20 mouse cellular contexts compared by ENCODE assay signal in the genomic region with DNA sequence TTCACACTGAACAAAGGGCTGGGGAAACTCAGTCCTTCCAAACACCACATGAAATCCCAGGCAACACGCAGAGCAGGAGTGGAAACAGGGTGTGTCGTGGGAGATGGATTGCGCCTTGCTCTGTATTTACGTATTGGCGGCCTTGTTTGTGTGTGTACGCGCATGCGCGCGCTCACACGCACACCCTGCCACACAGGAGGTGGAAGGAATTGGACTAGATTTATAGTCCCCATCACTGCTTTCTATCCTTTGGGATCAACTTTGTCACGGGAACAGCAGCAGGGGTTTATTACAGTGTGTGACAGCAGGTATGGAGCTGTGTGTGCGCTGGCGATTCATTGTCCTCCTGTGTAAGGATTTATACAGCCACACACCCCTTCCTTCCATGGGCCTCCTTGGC.
DNase-seq lines count a peak whose midpoint lies in the region; ATAC-seq and TF ChIP-seq lines count a peak whose summit lies in the region.
"Had no signal": no experiment of that assay in that cellular context is flagged by ENCODE, and none has a peak within 500 bp of the region (broad histone marks: within the 10 kb centered on the region; RNA-seq: fewer than 3 reads in every experiment).

No protein-coding gene starts in this region.

- H3K4me1 ChIP-seq in hindbrain, embryonic 13.5 days (replicated peaks) = no peaks in the 10 kb centered on the region
- H3K4me1 ChIP-seq in hindbrain, postnatal 0 days (ENCODE audit: insufficient read depth, low read length) = no peaks in the 10 kb centered on the region
- H3K4me1 ChIP-seq in testis, adult 2 months (ENCODE audit: control insufficient read depth, insufficient read depth, low read length) = peaks cover 5% of the 10 kb centered on the region; the same call in 1 of the 2 replicates
- H3K4me1 ChIP-seq in neural tube, embryonic 12.5 days = peaks cover 9% of the 10 kb centered on the region; the same call in 1 of the 2 replicates
- H3K4me1 ChIP-seq in limb, embryonic 10.5 days = no peaks in the 10 kb centered on the region
- H3K4me1 ChIP-seq: embryonic facial prominence, embryonic 10.5 days; heart, embryonic 13.5 days had no signal

- no peak overlapping the region for H3K4me3 ChIP-seq in hindbrain, embryonic 13.5 days
- no peak overlapping the region for H3K4me3 ChIP-seq in hindbrain, postnatal 0 days (ENCODE audit: low read length)
- peak overlapping the region; percentile 35 for H3K4me3 ChIP-seq in testis, adult 2 months (ENCODE audit: control insufficient read depth, low read depth, low read length)
- H3K4me3 ChIP-seq in neural tube, embryonic 12.5 days = no peak overlapping the region
- no peak overlapping the region for H3K4me3 ChIP-seq in limb, embryonic 10.5 days
- H3K4me3 ChIP-seq: embryonic facial prominence, embryonic 10.5 days; gastrocnemius, adult 2 months; heart, embryonic 13.5 days had no signal

- WGBS in hindbrain, embryonic 13.5 days = 79% methylated on average over 14 of the region's 14 CpGs
- WGBS in hindbrain, postnatal 0 days = 77% methylated on average over 14 of the region's 14 CpGs
- WGBS in neural tube, embryonic 12.5 days = 51% methylated on average over 14 of the region's 14 CpGs
- 94% methylated on average over 14 of the region's 14 CpGs for WGBS in limb, embryonic 10.5 days

- H3K27me3 ChIP-seq in hindbrain, embryonic 13.5 days = no peaks in the 10 kb centered on the region
- H3K27me3 ChIP-seq in hindbrain, postnatal 0 days (ENCODE audit: insufficient read depth, low read length) = no peaks in the 10 kb centered on the region
- no peaks in the 10 kb centered on the region for H3K27me3 ChIP-seq in testis, adult 2 months (ENCODE audit: control insufficient read depth, insufficient read depth, low read length)
- no peaks in the 10 kb centered on the region for H3K27me3 ChIP-seq in neural tube, embryonic 12.5 days (replicated peaks)
- no peaks in the 10 kb centered on the region for H3K27me3 ChIP-seq in limb, embryonic 10.5 days (ENCODE audit: low read depth, poor library complexity, severe bottlenecking)
- H3K27me3 ChIP-seq: CH12.LX; heart, embryonic 13.5 days had no signal

- peak overlapping the region; percentile 10; the same call in 1 of the 2 replicates for H3K27ac ChIP-seq in hindbrain, embryonic 13.5 days
- no peak overlapping the region for H3K27ac ChIP-seq in hindbrain, postnatal 0 days
- no peak overlapping the region for H3K27ac ChIP-seq in testis, adult 2 months (ENCODE audit: control insufficient read depth, insufficient read depth, low read depth, low read length)
- H3K27ac ChIP-seq in neural tube, embryonic 12.5 days = no peak overlapping the region
- H3K27ac ChIP-seq in limb, embryonic 10.5 days = no peak overlapping the region
- H3K27ac ChIP-seq: embryonic facial prominence, embryonic 10.5 days; gastrocnemius, adult 2 months; heart, embryonic 13.5 days had no signal

- no peak for DNase-seq in hindbrain, postnatal 0 days (ENCODE audit: low spot score)
- DNase-seq in testis, postnatal 10 days (ENCODE audit: low spot score) = no peak
- no peak for DNase-seq in limb, embryonic 10.5 days (ENCODE audit: low spot score)
- DNase-seq in layer of hippocampus, adult 9-10 months (ENCODE audit: low spot score) = no peak
- DNase-seq: adrenal gland, adult 8-10 months; adrenal gland, postnatal 36 days; cerebellum, adult 2 months; cerebellum, postnatal 10 days; gastrocnemius, adult 2 months; gastrocnemius, postnatal 25 days; heart, postnatal 4 days had no signal

- H3K9me3 ChIP-seq in hindbrain, embryonic 13.5 days = no peaks in the 10 kb centered on the region
- H3K9me3 ChIP-seq in hindbrain, postnatal 0 days (ENCODE audit: low read length) = no peaks in the 10 kb centered on the region
- H3K9me3 ChIP-seq in neural tube, embryonic 12.5 days = no peaks in the 10 kb centered on the region
- no peaks in the 10 kb centered on the region for H3K9me3 ChIP-seq in limb, embryonic 10.5 days (replicated peaks)
- H3K9me3 ChIP-seq: embryonic facial prominence, embryonic 10.5 days; heart, embryonic 13.5 days had no signal

- no peak overlapping the region for H3K9ac ChIP-seq in hindbrain, embryonic 13.5 days
- no peak overlapping the region for H3K9ac ChIP-seq in hindbrain, postnatal 0 days (replicated peaks; ENCODE audit: low read length)
- H3K9ac ChIP-seq in neural tube, embryonic 12.5 days = no peak overlapping the region
- H3K9ac ChIP-seq: heart, embryonic 13.5 days had no signal

- H3K4me2 ChIP-seq in hindbrain, embryonic 13.5 days = no peak overlapping the region; the same call in 1 of the 2 replicates
- no peak overlapping the region for H3K4me2 ChIP-seq in hindbrain, postnatal 0 days (ENCODE audit: low read depth, low read length)
- 0 out of 2 replicates have a peak overlapping the region, but pooled peaks have one; percentile 24 for H3K4me2 ChIP-seq in neural tube, embryonic 12.5 days (replicated peaks)
- H3K4me2 ChIP-seq: heart, embryonic 13.5 days had no signal

- H3K36me3 ChIP-seq in hindbrain, embryonic 13.5 days = no peaks in the 10 kb centered on the region
- no peaks in the 10 kb centered on the region for H3K36me3 ChIP-seq in hindbrain, postnatal 0 days (ENCODE audit: insufficient read depth, low read length)
- H3K36me3 ChIP-seq in testis, adult 2 months (ENCODE audit: control insufficient read depth, insufficient read depth, low read length) = no peaks in the 10 kb centered on the region
- H3K36me3 ChIP-seq in neural tube, embryonic 12.5 days = no peaks in the 10 kb centered on the region
- H3K36me3 ChIP-seq in limb, embryonic 10.5 days = no peaks in the 10 kb centered on the region
- H3K36me3 ChIP-seq: embryonic facial prominence, embryonic 10.5 days; heart, embryonic 13.5 days had no signal

- ATAC-seq in hindbrain, embryonic 13.5 days (ENCODE audit: low FRiP score) = 0 out of 2 replicates have a peak, but pooled peaks have one; percentile 39
- ATAC-seq in hindbrain, postnatal 0 days = no peak
- ATAC-seq in neural tube, embryonic 12.5 days (ENCODE audit: low FRiP score, low read depth) = peak; percentile 41; the same call in 1 of the 2 replicates
- ATAC-seq: forebrain, embryonic 14.5 days; inflammation-experienced regulatory T-cells, adult 6 months; Patski had no signal

- no peak for TF ChIP-seq POLR2A in testis, adult 2 months (IDR thresholded peaks at IDR 0.05; ENCODE audit: control insufficient read depth, low read depth, low read length)

- no peak for TF ChIP-seq CTCF in hindbrain, postnatal 0 days (IDR thresholded peaks at IDR 0.05; ENCODE audit: low read depth)
- no peak for TF ChIP-seq CTCF in testis, adult 2 months (IDR thresholded peaks at IDR 0.05; ENCODE audit: control insufficient read depth, insufficient read depth, insufficient replicate concordance, low read depth, low read length)
